Mouse (Mus musculus) frontal cortex, adult (tissue): Measurements from ENCODE around the gene Pllp.

ENCODE experiments used
- ATAC-seq: cut with Nextera tagmentation; 2 replicates; pipeline ENCODE4 v1.9.2; 2017; ENCODE audit warnings: mild to moderate bottlenecking, moderate library complexity, mixed read lengths; ENCODE audit not compliant: low TSS enrichment

Pllp gene

GRCm38 (mm10) chr8:94695994-94696384, at the start of gene Pllp:
Gene Pllp (minus strand): TSS chr8:94696278.
- ATAC-seq: peak; percentile 31; the same call in 1 of the 2 replicates

- no peak for ATAC-seq
These were observed 49.6 kb upstream of the Pllp start, which contains the start of gene Ccl22 for GRCm38 (mm10) chr8:94745476-94746184. Gene Ccl22 (plus strand): TSS chr8:94745590.

- peak; percentile 20; the same call in 1 of the 2 replicates for ATAC-seq
These were observed 48.9 kb upstream of the Pllp start for GRCm38 (mm10) chr8:94744972-94745371.

- ATAC-seq: peak; percentile 74; the same call in 1 of the 2 replicates
These were observed 48.4 kb upstream of the Pllp start for GRCm38 (mm10) chr8:94744484-94744883.

GRCm38 (mm10) chr8:94741726-94742125, 45.6 kb upstream of the Pllp start:
- no peak for ATAC-seq

GRCm38 (mm10) chr8:94740591-94740990, 44.5 kb upstream of the Pllp start:
- no peak for ATAC-seq

- ATAC-seq: no peak
These were observed 43.8 kb upstream of the Pllp start for GRCm38 (mm10) chr8:94739829-94740228.

- ATAC-seq: 0 out of 2 replicates have a peak, but pooled peaks have one; percentile 47
These were observed 39.5 kb upstream of the Pllp start for GRCm38 (mm10) chr8:94735426-94736094.

- ATAC-seq: no peak
These were observed 38.8 kb upstream of the Pllp start for GRCm38 (mm10) chr8:94734735-94735350.

- ATAC-seq: peak; percentile 33; the same call in 1 of the 2 replicates
These were observed 37.9 kb upstream of the Pllp start for GRCm38 (mm10) chr8:94733821-94734465.

- ATAC-seq: no peak; the same call in 1 of the 2 replicates
These were observed 33.2 kb upstream of the Pllp start for GRCm38 (mm10) chr8:94729301-94729700.

- ATAC-seq: no peak
These were observed 29.9 kb upstream of the Pllp start for GRCm38 (mm10) chr8:94725998-94726397.

- ATAC-seq: no peak
These were observed 20.8 kb upstream of the Pllp start for GRCm38 (mm10) chr8:94716841-94717240.

- no peak for ATAC-seq
These were observed 19.8 kb upstream of the Pllp start for GRCm38 (mm10) chr8:94715871-94716270.

- ATAC-seq: no peak
These were observed 18.5 kb upstream of the Pllp start for GRCm38 (mm10) chr8:94714556-94714955.

- ATAC-seq: no peak
These were observed 15.2 kb upstream of the Pllp start for GRCm38 (mm10) chr8:94711160-94711718.

GRCm38 (mm10) chr8:94710336-94710735, 14.3 kb upstream of the Pllp start:
- no peak for ATAC-seq

- no peak for ATAC-seq
These were observed 10.8 kb upstream of the Pllp start for GRCm38 (mm10) chr8:94706732-94707395.

- no peak for ATAC-seq
These were observed 9.6 kb upstream of the Pllp start for GRCm38 (mm10) chr8:94705581-94706245.

GRCm38 (mm10) chr8:94704669-94704984, 8.5 kb upstream of the Pllp start:
- no peak; the same call in 1 of the 2 replicates for ATAC-seq
